Mouse (Mus musculus): Measurements from ENCODE around the gene Wrap53. TPM values are rescaled to one million over a fixed set of nuclear protein-coding genes. Genes with fewer than 3 reads are reported as not detected.
A peak's percentile ranks its signal among the peaks of the same experiment; 100 is the strongest.

The Wrap53 gene
- polyA plus RNA-seq, 1 experiment from 2014 or later: 16.8 TPM

DNA sequence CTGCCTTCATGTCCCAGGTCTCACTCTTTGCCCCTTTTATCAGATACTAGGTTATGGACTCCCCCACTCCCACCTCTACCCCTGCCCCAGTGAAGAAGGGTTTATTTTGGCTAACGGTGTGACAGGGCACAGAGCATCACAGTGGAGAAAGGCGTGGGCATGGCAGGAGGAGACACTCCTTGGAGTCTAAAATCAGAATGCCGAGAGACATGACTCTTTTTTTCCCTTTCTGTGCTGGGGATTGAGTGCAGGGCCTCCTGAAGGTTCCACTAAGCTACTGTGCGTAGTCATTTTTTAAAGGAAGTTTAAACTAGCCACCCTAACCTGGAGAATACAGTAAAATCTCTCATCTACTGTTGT, 52.0 kb downstream of the Wrap53 start:
- Histone ChIP-seq H3K27ac (replicated peaks) (no peak overlapping the region), H3K4me1 (peaks cover 12% of the 10 kb centered on the region; the same call in 1 of the 2 replicates), H3K4me3 (no peak overlapping the region), H3K4me2 (no peak overlapping the region), H3K9me3 (no peaks in the 10 kb centered on the region), H3K27me3 (replicated peaks) (peaks cover 29% of the 10 kb centered on the region), H3K36me3 (no peaks in the 10 kb centered on the region), H3K9ac (no peak overlapping the region)
- WGBS: 81% methylated on average over 4 of the region's 4 CpGs
- ATAC-seq (ENCODE audit: extremely low read depth, insufficient number of reproducible peaks, low FRiP score, low TSS enrichment): no peak

DNA sequence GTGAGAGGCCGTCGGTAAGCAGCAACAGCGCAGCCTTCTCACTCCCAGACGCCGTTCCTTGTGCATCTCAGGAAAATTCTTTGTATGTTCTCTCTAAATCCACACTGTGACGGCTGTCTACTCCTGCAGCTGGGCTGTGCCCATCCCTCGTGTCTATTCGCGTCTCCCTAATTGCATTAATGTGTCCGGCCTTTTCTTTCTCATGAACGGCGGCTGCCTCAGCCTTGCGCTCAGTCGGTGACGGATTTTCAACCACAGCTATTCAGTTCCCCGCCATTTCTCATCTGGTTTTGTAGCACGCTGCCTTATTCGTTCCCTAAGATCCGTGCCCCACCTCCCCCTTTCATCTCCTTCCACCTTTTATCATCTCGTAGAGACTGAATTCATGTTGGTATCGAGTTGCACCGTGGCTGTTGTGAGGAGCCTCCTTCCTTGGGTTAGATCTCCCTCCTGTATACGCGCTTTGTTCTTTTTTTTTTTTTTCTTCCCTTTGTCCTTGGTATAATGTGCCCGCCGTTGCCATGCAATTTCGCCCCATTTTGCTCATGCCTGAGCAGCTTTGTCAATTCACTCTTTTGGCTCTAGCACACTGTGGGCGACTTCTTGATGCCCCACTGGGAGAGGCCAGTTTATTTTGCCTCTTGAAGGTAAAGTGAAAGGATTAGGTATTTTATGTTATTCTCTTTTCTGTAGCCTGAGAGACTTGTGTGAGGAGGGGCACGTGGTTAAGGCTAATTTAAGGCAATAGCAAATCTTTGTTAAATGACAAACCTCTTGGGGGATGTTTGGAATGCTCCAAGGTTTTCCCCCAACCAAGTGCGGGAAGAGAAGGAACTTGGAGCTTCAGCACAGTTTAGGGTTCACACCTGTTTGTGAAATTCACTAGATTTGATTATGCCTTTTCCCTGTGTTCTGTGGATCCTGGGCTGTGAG, 52.7 kb downstream of the Wrap53 start:
- H3K4me1 ChIP-seq: peaks cover 12% of the 10 kb centered on the region; the same call in 1 of the 2 replicates
- peak overlapping the region; percentile 75 for H3K9ac ChIP-seq
- peaks cover 29% of the 10 kb centered on the region for H3K27me3 ChIP-seq (replicated peaks)
- H3K4me2 ChIP-seq: peak overlapping the region; percentile 68
- WGBS: 14% methylated on average over 30 of the region's 30 CpGs
- peak overlapping the region; percentile 40 for H3K4me3 ChIP-seq
- H3K9me3 ChIP-seq: no peaks in the 10 kb centered on the region
- H3K27ac ChIP-seq (replicated peaks): no peak overlapping the region
- no peak for ATAC-seq (ENCODE audit: extremely low read depth, insufficient number of reproducible peaks, low FRiP score, low TSS enrichment)
- H3K36me3 ChIP-seq: no peaks in the 10 kb centered on the region

DNA sequence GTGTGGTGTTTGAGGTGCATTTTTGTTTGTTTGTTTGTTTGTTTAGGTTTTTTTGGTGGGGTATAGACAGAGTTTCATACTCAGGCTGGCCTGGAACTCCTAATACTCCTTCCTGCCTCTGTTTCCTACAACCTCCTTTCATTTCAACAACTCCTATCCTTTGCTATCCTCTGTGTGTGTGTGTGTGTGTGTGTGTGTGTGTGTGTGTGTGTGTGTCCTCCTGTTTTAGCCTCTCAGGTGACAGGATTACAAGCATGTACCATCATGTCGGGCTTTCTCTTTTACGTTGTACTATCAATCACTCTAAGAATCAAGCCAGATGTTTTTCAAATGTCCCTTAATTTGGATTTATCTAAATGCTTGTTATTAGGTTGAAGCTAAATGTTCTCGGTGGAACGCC, 53.4 kb downstream of the Wrap53 start:
- H3K27ac ChIP-seq (replicated peaks): no peak overlapping the region
- H3K9ac ChIP-seq: peak overlapping the region; percentile 75
- H3K4me3 ChIP-seq: peak overlapping the region; percentile 40
- peak overlapping the region; percentile 68 for H3K4me2 ChIP-seq
- peaks cover 29% of the 10 kb centered on the region for H3K27me3 ChIP-seq (replicated peaks)
- H3K9me3 ChIP-seq: no peaks in the 10 kb centered on the region
- no peak for ATAC-seq (ENCODE audit: extremely low read depth, insufficient number of reproducible peaks, low FRiP score, low TSS enrichment)
- H3K36me3 ChIP-seq: no peaks in the 10 kb centered on the region
- WGBS: 67% methylated on average over 4 of the region's 4 CpGs
- H3K4me1 ChIP-seq: peaks cover 12% of the 10 kb centered on the region; the same call in 1 of the 2 replicates

DNA sequence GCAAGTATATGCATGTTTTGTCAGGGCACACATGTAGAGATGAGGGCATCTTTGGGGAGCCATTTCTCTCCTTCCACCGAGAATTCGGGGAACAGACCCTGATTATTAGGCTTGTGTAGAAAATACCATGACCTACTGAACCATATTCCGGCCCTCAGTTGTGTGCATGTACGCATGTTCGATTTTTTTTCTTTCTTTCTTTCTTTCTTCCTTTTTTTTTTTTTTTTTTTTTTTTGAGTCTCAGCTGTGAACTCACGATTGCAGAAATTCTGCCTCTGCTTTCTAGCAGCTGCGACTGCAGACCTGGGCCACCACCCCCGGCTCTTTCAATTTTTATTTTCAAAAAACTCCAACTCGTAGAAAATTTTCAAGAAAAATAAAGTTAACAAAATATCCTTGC, 54.4 kb downstream of the Wrap53 start:
- Histone ChIP-seq H3K4me3 (no peak overlapping the region), H3K4me1 (peaks cover 17% of the 10 kb centered on the region), H3K9ac (no peak overlapping the region), H3K4me2 (no peak overlapping the region), H3K36me3 (no peaks in the 10 kb centered on the region), H3K27ac (replicated peaks) (no peak overlapping the region), H3K27me3 (replicated peaks) (peaks cover 29% of the 10 kb centered on the region), H3K9me3 (no peaks in the 10 kb centered on the region)
- ATAC-seq (ENCODE audit: extremely low read depth, insufficient number of reproducible peaks, low FRiP score, low TSS enrichment): no peak
- 85% methylated on average over 9 of the region's 9 CpGs for WGBS

DNA sequence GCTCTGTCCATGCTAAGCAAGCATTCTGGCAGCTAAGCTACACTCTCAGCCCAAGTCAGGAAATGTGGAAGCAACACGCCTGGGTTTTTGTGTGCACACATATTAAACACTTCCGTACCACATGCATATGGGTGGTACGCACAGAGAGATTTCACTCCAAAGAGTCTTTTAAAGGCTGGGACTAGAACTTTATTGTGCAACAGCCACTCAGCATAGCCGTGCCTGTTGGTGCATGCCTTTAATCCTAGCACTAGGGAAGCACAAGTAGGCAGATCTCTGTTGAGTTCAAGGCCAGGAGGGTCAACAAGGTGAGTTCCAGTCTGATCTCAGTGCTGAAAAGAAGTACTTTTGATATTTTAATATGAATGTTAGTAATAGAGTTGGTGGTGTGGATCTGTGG, 56.4 kb downstream of the Wrap53 start:
- Histone ChIP-seq H3K36me3 (no peaks in the 10 kb centered on the region), H3K4me3 (no peak overlapping the region), H3K27ac (replicated peaks) (no peak overlapping the region), H3K9ac (no peak overlapping the region), H3K4me1 (peaks cover 26% of the 10 kb centered on the region), H3K27me3 (replicated peaks) (peaks cover 29% of the 10 kb centered on the region), H3K4me2 (no peak overlapping the region), H3K9me3 (no peaks in the 10 kb centered on the region)
- no peak for ATAC-seq (ENCODE audit: extremely low read depth, insufficient number of reproducible peaks, low FRiP score, low TSS enrichment)
- 84% methylated on average over 4 of the region's 4 CpGs for WGBS

DNA sequence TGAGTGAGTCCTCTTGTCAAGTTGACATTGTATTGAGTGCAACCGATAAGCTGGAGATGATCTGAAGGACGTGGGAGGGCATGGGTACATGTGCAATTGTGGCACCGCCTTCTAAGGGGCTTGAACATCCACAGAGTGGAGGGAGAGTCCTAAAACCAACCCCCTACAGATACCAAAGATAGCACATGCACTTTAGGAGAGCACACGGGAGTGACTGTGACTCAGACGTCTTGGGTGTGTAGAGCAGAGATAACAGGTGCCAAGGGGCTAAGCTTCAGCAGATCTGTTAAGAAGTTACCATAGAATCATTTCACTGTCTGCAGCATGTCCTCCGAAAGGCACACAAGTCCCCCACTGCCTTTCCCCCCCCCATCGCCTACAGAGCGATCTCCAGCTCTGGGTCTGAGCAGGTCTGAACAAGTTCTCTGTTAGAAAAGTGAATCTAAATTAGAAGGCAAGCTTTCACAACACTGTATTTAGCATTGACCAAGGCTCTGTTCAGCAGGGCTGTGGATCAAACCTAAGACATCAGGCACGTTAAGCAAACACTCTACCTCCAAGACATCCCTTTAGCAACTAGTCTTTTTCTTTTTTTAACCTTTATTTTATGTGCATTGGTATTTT, 58.4 kb downstream of the Wrap53 start:
- WGBS: 61% methylated on average over 9 of the region's 9 CpGs
- no peak overlapping the region for H3K4me3 ChIP-seq
- peaks cover 32% of the 10 kb centered on the region for H3K27me3 ChIP-seq (replicated peaks)
- H3K4me1 ChIP-seq: peaks cover 14% of the 10 kb centered on the region
- H3K4me2 ChIP-seq: no peak overlapping the region
- H3K9ac ChIP-seq: no peak overlapping the region
- H3K9me3 ChIP-seq: no peaks in the 10 kb centered on the region
- no peak overlapping the region for H3K27ac ChIP-seq (replicated peaks)
- no peak for ATAC-seq (ENCODE audit: extremely low read depth, insufficient number of reproducible peaks, low FRiP score, low TSS enrichment)
- H3K36me3 ChIP-seq: no peaks in the 10 kb centered on the region

DNA sequence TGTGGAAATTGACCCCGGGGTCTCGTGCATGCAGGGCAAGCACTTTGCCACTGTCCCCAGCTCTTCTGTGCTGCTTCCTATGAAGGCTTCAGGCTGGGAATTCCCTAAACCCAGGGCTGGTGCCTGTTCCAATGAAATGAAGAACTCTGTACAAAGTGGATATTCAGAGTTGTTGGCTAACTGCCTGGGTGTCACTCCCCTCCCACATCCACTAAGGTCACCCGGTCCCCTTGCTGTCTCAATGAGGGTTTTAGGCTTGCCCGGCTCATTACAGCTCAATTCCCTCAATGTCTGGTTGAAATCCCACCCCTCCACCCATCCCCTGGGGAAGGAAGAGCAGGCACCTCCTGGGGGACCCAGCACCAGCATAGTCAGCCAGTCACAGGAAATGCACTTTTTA, 60.1 kb downstream of the Wrap53 start:
- Histone ChIP-seq H3K36me3 (no peaks in the 10 kb centered on the region), H3K4me1 (peaks cover 14% of the 10 kb centered on the region), H3K9ac (no peak overlapping the region; the same call in 1 of the 2 replicates), H3K4me2 (no peak overlapping the region), H3K4me3 (no peak overlapping the region), H3K9me3 (no peaks in the 10 kb centered on the region), H3K27ac (replicated peaks) (no peak overlapping the region), H3K27me3 (replicated peaks) (peaks cover 41% of the 10 kb centered on the region)
- WGBS: 62% methylated on average over 4 of the region's 4 CpGs
- no peak for ATAC-seq (ENCODE audit: extremely low read depth, insufficient number of reproducible peaks, low FRiP score, low TSS enrichment)

DNA sequence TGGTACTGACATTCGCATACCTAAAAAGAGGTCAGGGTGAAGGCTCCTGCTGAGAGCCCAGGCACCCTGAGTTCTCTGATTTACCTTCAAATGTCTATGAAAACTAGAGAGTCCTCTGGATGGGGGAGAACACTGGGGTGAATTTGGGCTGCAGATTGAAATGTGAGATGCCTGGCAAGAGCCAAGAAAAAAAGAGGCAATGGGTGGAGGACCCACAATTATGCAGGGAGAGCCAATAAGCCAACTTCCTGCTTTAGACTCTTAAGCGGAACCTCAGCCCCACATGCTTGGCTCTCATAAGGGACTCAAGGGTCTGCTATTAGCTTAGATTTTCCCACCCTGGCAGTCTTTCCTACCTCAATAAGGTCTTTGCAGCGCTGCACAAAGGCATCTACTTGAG, 63.4 kb downstream of the Wrap53 start:
- peak overlapping the region; percentile 10; the same call in 1 of the 2 replicates for H3K9ac ChIP-seq

DNA sequence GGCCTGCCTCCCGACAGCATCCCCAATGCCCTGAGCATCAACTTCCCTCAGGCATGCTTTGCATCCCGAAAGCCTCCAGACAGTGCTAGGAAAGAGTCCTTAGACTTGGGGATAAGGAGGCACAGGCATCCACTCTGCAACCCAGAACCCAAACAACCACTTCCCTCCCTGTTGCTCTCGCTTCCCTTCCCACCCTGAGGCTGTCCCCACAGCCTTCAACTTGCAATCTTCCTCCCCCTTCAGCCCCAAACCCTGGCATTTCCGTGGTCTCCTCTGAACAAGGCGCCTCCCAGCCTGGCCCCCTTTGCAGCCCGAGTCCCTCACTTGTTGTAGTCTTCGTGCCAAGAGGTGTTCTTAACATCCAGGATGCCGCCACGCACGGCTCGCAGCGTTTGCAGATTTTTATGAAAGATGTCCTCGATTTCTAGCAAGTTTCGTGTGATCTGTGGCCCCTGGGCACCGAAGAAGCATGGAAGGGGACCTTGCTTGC, 63.9 kb downstream of the Wrap53 start:
- peak overlapping the region; percentile 10; the same call in 1 of the 2 replicates for H3K9ac ChIP-seq
- peaks cover 25% of the 10 kb centered on the region for H3K4me1 ChIP-seq
- H3K27ac ChIP-seq (replicated peaks): no peak overlapping the region
- ATAC-seq (ENCODE audit: extremely low read depth, insufficient number of reproducible peaks, low FRiP score, low TSS enrichment): no peak
- no peaks in the 10 kb centered on the region for H3K9me3 ChIP-seq
- H3K27me3 ChIP-seq (replicated peaks): peaks cover 39% of the 10 kb centered on the region
- no peak overlapping the region for H3K4me2 ChIP-seq
- H3K4me3 ChIP-seq: no peak overlapping the region
- WGBS: 59% methylated on average over 15 of the region's 15 CpGs
- no peaks in the 10 kb centered on the region for H3K36me3 ChIP-seq

More for the DNA sequence above, 63.4 kb downstream of the Wrap53 start:
- 68% methylated on average over 3 of the region's 3 CpGs for WGBS
- Histone ChIP-seq H3K27ac (replicated peaks) (no peak overlapping the region), H3K4me2 (no peak overlapping the region), H3K9me3 (no peaks in the 10 kb centered on the region), H3K36me3 (no peaks in the 10 kb centered on the region), H3K4me1 (peaks cover 20% of the 10 kb centered on the region), H3K27me3 (replicated peaks) (peaks cover 39% of the 10 kb centered on the region), H3K4me3 (no peak overlapping the region)
- ATAC-seq (ENCODE audit: extremely low read depth, insufficient number of reproducible peaks, low FRiP score, low TSS enrichment): no peak

DNA sequence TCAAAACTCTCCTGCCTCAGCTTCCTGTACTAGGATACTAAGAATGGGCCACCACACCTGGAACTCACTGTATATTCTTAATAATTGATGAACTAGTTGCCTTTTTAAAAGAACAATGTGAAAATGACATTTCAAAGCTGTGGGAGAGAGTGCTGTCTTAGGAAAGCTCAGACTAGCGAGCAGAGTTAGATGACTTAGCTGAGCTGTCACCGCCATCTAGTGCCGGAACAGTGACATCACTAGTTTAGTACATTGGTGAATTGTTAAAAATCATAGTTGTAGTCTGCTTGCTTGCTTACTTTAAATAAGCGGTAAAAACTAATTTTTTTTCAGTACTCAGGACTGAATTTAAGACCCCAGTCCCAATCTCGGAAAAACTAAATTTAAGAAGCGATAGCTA, 66.2 kb downstream of the Wrap53 start:
- no peak overlapping the region for H3K27ac ChIP-seq (replicated peaks)
- peaks cover 23% of the 10 kb centered on the region for H3K4me1 ChIP-seq
- H3K4me2 ChIP-seq: no peak overlapping the region
- no peaks in the 10 kb centered on the region for H3K36me3 ChIP-seq
- no peak overlapping the region for H3K4me3 ChIP-seq
- H3K9ac ChIP-seq: no peak overlapping the region
- no peaks in the 10 kb centered on the region for H3K9me3 ChIP-seq
- ATAC-seq (ENCODE audit: extremely low read depth, insufficient number of reproducible peaks, low FRiP score, low TSS enrichment): no peak
- 7% methylated on average over 6 of the region's 6 CpGs for WGBS
- peaks cover 39% of the 10 kb centered on the region for H3K27me3 ChIP-seq (replicated peaks)

Data from heart, embryonic 13.5 days (tissue).